In genomic region chrX:9205121-9205520, GRCm38 (mm10) we compare ENCODE assay signal across 25 mouse cellular contexts. TPM values are rescaled to one million over a fixed set of nuclear protein-coding genes. Genes with fewer than 3 reads are reported as not detected.
"Had no signal": no experiment of that assay in that cellular context is flagged by ENCODE, and none has a peak within 500 bp of the region (broad histone marks: within the 10 kb centered on the region; RNA-seq: fewer than 3 reads in every experiment).

No protein-coding gene starts in this region.

- H3K9me3 ChIP-seq: midbrain, embryonic 12.5 days; neural tube, embryonic 13.5 days; neural tube, embryonic 15.5 days had no signal

- ATAC-seq: midbrain, embryonic 16.5 days had no signal

- H3K27ac ChIP-seq: midbrain, embryonic 10.5 days; midbrain, embryonic 12.5 days; neural tube, embryonic 13.5 days; neural tube, embryonic 15.5 days had no signal

- DNase-seq: lung, embryonic 14.5 days; lung, postnatal 10 days; lung, postnatal 4 days; midbrain, embryonic 14.5 days; retina, postnatal 1 day; right cerebral cortex, adult 18-20 months; right cerebral cortex, postnatal 25 days; right cerebral cortex, postnatal 4 days; spleen, adult 18-20 months; thymus, adult 18-20 months; thymus, postnatal 14 days; thymus, postnatal 36 days had no signal

- H3K36me3 ChIP-seq: midbrain, embryonic 10.5 days; midbrain, embryonic 12.5 days; neural tube, embryonic 13.5 days; neural tube, embryonic 15.5 days had no signal

- H3K9ac ChIP-seq: lung, embryonic 14.5 days; midbrain, embryonic 12.5 days; neural tube, embryonic 13.5 days; neural tube, embryonic 15.5 days had no signal

- H3K4me1 ChIP-seq: midbrain, embryonic 12.5 days; neural tube, embryonic 15.5 days had no signal

- H3K4me2 ChIP-seq: lung, embryonic 14.5 days; midbrain, embryonic 12.5 days; neural tube, embryonic 13.5 days; neural tube, embryonic 15.5 days had no signal

- H3K27me3 ChIP-seq: neural tube, embryonic 13.5 days; neural tube, embryonic 15.5 days had no signal

- H3K4me3 ChIP-seq: midbrain, embryonic 10.5 days; midbrain, embryonic 12.5 days; myocyte; neural tube, embryonic 13.5 days; neural tube, embryonic 15.5 days had no signal

RNA-seq across cellular contexts. Expression of gene Lancl3, which starts 5.4 kb away (rescaled TPM):
- total RNA-seq: megakaryocyte, adult 5-6 weeks; megakaryocyte-erythroid progenitor cell, adult 5-6 weeks had no signal

RNA-seq across cellular contexts. Expression of gene Gm14862, which starts 51.6 kb away (rescaled TPM):
- total RNA-seq: megakaryocyte, adult 5-6 weeks; megakaryocyte-erythroid progenitor cell, adult 5-6 weeks had no signal
- polyA plus RNA-seq: lung, embryonic 16.5 days; midbrain, embryonic 14.5 days; myocyte; neural tube, embryonic 11.5 days; neural tube, embryonic 13.5 days; neural tube, embryonic 15.5 days; small intestine, adult 2 months; stomach, embryonic 14.5 days; thymus, postnatal 0 days had no signal
